Mouse (Mus musculus) telencephalon, adult 2 months (tissue): Measurements from ENCODE around the gene Dnmt3a.
A peak's percentile ranks its signal among the peaks of the same experiment; 100 is the strongest.

ENCODE experiments used
- DNase-seq: peaks from one replicate; pipeline ENCODE4 v3.0.0-alpha.2; 2011; ENCODE audit warnings: low read depth, low spot score

The Dnmt3a gene

DNA sequence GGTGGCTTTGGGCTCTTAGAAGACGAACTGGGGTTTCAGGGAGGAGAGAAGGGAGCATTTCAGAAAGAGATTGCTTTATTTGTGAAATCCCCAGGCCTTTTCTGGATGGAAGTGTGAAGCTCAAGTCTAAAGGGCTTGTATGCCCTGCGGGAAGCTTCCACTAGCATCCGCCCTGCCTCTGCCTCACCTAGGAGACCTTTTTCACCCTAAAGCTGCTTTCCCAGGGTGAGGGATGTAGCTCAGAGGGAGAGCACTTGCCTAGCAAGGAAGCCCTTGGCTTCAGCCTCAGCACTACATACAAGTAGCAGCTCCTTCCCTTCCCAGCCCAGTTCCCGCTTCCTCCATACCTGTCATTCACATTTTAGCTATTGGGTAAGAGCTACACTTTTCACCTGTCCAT, 71.6 kb downstream of the Dnmt3a start:
- DNase-seq = no peak

DNA sequence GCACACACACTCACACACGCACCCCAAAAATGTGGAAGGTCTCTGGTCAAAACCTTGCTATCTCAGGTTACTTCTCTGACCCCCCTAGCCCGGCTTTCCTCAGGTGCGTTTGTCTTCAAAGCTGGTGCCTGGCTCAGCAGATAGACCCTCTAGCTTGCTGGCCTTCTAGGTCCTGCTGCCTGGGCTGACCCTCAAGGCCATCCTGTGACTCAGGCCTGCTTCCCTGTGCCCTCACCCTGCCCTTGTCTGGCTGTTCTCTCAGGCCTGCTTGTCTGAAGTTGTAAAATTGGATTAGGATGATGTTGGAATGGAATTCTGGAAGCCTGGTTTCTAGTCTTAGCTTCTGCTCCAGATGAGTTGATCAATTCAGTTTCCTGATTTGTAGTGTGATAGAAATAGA, 75.7 kb downstream of the Dnmt3a start:
- DNase-seq = no peak

DNA sequence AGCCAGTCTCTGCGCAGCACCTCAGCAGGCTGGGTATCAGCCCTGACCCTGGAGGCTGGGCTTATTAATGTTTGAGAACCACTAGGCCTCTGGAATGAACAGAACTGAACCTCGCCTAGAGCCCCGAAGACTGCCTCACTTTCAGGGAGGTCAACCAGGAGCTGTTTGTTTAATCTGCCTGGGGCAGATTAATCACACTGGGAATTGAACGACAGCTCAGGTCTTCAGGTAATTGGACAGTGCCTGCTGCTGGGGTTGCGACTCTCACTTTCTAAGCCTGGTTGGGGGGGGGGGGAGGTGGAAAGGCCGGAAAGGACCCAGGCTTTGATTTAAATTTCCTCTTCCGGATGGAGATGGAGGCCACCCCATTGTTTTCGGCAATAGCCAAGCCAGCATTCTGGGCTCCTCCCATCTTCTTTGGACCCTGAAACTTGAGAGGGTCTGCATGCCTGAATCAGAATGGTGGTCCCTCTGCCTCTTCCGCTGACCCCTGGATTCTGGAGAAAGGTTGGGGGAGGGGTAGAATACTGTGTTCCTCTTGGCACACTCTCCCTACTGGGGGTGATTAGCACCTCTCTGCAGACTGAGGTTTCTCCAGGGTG, 79.2 kb downstream of the Dnmt3a start:
- no peak for DNase-seq

DNA sequence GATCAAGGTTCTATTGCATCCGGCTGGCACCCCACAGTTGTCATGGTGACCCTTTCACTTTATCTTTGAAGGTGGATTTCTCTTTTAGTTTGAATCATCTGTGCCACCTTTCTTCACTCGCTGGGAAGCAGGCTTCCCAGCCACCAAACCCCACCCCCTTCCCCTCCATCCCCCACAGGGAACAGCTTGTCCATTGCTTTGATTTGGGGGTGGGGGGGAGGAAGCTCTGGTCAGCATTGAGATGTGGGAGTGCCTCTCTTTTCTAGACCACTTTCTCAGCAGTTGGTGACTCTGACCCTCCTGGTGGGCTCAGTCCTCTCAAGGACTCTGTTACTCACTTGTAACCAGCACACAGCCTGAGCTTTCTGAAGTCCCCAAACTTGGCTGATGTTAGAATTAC, 80.8 kb downstream of the Dnmt3a start:
- DNase-seq = no peak

DNA sequence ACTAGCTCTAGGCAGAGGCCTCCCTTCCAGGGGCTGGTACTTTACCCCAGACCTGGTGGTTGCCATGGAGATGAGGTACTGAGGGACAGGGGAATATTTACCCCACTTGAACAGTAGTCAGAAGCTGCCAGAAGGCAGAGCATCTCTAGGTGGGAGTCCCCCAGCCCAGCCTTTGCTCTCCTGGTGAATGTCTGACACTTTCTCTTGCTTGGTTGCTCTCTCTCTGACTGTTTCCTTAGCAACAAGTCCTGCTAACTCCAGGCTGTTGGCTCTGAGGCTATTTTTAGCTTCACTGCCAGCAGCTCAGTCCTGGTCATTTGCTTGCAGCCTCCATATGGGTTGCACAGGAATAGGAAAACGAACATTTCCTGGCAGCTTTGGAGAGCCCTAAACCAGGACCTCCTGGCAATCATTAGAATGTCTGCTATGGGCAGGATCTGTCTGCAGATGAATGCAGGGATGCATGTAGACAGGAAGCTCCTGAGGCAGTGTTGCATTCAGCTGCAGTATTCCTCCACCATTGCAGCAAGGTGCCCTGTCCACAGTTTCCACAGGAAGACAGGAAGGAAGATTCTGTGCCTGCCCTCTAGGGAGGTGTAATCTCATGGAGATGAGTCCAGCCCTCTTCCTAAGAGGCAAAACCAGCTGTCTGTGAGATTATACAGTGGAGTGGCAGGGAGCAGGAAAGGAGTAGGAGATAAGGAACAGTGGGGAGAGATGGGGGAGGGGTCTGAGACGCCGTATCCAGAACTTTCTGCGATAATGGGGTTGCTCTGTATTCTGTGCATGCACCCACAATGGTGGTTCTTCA, 81.9 kb downstream of the Dnmt3a start:
- DNase-seq = peak; percentile 94

DNA sequence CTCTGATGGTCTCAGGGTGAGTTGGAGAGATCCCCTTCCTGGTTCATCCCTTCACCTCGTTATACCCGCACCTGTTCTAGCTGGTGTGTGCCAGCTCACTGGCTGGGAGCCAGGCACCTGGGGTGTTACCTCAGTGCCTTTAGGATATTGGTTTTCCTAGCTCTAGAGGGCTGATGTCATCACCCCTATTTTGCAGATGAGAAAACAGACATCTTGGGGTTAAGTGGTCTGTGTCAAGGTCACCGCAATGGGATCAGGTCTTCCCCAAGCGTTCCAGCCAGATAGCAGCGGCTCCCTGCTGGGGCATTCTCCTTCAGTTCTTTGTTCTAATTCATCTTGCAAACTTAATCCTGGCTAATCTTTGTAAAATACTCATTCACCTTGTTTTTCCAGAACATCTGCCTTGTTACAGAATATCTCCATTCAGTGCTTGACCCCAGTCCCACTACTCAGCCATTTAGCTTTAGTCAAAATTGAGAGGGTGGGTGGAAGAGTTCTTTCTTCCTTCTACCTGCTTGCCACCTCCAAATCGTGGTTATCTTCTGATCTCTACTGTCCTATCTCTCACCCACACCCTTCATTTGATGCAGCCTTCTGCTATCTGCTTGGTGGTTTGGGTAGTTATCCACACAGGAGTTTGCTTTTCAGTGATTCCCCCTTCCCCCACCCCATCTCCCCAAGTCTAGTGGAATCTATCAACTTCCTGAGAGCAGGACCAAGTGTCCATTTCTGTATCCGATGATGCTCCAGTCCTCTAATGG, 84.2 kb downstream of the Dnmt3a start:
- no peak for DNase-seq

DNA sequence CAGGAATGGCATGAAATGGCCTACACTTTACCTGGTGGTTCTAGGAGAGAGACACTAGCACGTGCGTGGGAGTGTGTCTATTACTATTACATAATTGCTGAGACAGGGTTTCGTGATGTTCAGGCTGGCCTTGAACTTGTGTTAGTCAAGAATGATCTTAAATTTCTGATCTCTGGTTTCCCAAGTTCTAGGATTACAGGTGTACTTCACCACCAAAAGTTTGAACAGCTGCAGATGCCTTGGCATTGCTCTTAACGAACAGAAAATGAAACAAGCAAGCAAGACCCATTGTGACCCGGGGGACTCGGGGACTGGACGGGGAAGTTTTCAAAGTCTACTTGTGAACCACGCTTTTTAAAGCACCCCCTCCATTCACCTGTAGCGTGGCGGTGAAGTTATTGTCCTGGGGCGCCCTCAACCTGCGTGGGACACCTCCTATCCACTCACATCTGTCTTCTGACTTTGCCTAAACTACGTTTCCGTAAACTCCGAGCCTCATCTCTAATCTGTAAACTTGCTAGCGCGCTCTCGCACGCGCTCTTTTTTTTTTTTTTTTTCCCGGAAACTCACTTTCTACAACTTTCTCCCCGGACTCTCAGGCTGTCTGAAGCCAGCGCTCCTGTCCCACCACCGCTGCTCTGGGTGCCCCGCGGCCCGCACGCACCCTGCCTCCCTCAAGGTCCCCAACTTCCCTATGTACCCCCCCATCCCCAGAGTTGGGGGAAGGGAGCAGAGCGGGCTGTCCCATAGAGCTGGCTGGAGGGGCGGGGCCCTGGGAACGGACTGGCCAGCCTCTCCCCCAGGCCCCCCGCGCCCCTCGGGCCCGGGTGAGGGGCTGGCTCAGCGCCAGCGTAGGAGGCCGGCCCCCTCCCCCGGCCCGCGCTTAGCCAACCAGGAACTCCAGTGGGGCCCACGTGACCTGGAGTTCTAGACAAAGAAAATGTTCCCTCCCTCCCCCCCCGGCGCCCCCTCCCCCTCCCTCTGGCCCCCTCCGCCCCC, 85.2 kb downstream of the Dnmt3a start:
- DNase-seq = no peak

DNA sequence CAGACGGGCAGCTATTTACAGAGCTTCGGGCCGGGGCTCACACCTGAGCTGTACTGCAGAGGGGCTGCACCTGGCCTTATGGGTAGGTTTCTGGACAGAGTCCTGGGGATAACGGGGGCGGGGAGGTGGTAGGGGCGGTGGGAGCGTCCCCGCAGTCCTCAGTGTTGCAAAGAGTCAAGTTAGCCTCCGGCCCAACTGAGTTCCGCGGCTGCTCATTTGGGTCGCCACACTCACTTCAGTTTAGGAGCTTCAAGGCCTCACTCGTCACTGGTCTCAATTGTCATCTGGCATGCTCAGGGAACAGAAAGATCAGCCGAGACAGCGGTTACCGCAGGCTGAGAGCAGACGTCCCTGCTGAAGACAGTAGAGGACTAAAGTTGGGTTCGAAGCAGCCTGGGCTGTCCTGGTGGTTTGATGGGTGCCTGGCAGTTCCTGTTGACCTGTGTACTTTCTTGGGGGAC, 86.0 kb downstream of the Dnmt3a start:
- DNase-seq = no peak

DNA sequence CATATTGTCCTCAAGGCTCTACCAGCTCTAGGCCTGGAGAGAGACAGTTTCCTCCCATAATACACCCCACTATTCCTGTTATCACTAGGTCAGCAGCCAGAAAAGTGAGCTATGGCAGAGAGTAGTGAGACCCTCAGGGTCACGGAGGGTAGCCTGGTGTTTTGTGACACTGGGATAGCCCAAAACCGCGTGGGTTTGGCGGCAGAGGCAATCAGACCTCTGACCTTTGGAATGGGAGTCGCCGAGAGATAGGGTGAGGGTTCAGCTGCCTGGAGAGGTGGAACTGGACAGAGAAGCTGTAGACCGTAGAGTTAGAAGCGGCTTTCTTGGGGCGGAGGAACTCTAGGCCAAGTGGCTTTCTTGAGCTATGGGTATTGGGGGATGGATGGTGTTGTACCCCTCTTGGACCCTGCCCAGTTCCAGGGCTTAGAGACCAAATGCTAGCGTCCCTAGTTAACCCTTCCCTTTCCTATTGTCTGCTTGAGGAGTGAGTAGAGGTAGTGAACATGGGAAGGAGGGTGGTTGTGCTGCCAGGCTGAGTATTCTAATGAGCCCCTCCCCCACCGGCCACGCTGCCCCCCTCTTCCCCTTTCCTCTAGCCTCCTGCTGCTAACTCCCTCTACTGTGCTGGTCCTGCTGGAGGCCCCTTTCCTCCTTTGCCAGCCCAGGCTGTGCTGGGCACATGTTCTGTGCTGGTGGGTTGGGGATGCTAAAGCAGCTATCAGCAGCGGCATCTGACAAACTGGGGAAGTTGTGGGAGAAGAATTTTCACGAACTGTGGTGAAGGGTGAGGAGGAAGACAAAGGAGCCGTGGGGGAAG, 86.6 kb downstream of the Dnmt3a start:
- DNase-seq = peak; percentile 46

DNA sequence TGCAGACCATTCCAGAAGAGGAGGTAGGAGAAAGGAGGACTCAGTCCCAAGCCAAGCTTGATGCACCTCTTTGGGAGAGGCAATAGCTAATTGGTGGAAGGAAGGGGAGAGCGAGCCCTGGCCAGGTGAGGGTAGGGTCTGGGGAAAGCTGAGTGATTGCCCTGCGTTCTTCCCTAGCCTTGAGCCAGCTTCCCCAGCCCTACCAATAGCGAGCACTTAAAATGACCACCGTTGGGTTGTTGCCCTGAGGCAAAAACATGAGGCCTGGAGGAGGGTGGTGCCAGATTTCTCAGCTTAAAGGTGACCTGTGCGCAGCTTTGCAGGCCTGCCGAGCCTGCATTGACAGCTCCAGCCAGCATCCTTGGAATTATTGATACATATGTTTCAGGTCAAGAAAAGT, 87.5 kb downstream of the Dnmt3a start:
- no peak for DNase-seq

DNA sequence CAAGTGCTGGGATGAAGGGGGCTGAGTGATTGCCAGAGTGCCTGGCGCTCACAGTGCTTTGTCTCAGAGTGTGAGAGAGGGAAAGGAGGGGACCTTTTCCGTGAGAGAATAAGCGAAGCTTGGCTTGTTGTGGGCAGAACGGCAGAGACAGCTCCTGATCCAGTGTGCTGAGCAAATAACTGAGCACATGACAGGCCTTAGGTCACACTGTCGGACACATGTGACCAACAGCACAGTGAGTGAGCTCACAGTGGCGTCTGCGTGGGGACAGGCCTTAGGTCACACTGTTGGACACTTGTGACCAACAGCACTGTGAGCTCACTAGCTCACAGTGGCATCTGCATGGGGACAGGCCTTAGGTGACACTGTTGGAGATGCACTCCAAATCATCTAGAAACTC, 88.7 kb downstream of the Dnmt3a start:
- DNase-seq = no peak

DNA sequence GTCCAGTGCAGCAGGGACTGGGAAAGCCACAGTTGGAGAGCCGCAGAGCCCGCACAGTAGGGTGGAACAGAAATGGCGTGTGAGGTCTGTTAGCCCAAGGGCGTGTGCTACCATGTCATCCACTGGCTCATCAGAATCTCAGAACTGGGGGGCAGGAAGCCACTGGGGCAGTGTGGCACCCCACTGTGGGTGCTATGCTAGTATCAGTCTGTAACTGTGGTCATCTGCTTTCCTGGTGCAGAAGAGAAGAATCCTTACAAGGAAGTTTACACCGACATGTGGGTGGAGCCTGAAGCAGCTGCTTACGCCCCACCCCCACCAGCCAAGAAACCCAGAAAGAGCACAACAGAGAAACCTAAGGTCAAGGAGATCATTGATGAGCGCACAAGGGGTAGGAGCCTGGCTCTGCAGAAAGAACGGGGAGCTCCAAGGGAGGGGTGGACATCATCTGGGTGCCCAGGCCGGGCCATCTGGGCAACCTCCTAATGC, 91.3 kb downstream of the Dnmt3a start:
- DNase-seq = no peak

DNA sequence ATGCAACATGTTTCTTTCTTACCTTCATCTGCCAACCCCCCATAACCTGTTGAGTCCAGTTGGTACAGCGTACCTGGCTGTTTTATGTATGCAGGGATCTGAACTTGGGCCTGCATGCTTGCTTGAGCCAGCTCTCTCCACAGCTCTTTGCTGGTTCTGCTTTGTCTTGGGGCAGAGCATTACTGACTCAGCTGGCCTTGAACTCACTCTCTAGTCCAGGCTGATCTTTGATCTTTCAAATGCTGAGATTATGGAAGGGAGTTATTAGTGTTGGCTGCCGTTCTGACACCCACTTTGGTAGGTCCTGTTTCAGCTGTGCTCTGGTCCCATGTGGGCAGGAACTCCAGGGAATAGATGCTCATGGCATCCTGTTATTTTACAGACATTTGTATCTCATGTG, 93.0 kb downstream of the Dnmt3a start:
- DNase-seq = no peak

DNA sequence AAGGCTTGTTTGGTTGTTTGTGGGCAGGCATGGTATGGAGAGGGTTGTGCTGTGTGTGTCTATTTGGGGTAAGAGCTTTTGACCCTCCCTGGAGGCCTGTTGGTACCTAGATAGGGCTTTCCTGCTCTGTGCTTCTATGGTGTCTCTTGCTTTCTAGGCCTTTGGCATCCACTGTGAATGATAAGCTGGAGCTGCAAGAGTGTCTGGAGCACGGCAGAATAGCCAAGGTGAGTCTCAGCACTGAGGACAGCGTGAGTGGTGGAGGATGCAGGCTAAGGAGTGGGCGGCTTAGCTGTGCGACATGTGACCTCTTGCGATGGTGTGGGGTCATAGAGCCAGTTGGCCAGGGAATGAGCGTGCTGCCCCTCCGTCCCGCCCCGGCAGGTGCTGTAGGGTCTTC, 99.6 kb downstream of the Dnmt3a start:
- DNase-seq = no peak

DNA sequence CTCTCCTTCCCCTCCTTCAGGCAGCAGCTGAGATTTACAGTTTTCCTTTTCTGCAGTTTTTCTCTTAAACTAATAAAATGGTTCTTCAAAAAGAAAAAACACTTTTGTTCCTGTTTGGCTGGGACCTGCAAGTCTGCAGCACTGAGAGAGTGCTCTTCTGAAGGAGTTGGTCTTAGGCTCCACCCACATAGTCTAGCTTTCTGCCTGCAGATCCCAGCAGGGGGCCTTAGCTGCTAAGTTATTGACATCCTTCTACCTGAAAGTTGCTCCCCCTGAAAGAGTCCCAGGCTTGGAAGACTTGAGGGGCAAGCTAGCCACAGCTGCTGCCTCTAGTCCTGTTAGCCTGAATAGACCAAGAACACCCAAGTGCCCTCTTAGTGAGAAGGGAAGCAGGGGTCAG, 100.5 kb downstream of the Dnmt3a start:
- no peak for DNase-seq

DNA sequence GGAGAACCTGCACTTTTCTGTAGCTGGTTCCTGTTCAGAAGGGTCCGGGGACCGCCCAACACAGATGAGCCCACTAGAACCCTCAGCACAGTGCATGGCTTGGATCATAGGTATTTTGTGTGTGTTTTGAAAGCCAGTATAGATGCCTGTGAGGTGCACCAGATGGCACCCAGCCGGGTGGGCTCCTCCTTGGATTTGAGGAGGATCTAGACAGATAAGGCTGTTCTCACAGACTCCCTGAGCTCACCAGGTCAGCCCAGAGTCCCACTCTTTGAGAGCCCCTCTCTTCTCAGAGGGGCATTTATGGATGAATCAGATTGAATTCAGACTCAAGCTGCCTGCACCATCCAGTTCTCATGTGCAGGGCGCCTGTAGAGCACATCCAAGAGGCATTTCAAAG, 101.2 kb downstream of the Dnmt3a start:
- DNase-seq = no peak

DNA sequence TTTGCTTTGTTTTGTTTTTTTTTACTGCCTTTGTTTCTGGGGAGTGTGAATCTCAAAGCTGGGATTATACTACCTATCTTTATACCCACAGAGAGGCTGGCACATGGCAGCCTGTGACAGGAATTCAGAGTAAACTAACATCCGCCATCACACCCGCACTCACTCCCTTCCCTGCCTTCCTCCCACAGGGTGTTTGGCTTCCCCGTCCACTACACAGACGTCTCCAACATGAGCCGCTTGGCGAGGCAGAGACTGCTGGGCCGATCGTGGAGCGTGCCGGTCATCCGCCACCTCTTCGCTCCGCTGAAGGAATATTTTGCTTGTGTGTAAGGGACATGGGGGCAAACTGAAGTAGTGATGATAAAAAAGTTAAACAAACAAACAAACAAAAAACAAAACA, 101.6 kb downstream of the Dnmt3a start:
- no peak for DNase-seq

DNA sequence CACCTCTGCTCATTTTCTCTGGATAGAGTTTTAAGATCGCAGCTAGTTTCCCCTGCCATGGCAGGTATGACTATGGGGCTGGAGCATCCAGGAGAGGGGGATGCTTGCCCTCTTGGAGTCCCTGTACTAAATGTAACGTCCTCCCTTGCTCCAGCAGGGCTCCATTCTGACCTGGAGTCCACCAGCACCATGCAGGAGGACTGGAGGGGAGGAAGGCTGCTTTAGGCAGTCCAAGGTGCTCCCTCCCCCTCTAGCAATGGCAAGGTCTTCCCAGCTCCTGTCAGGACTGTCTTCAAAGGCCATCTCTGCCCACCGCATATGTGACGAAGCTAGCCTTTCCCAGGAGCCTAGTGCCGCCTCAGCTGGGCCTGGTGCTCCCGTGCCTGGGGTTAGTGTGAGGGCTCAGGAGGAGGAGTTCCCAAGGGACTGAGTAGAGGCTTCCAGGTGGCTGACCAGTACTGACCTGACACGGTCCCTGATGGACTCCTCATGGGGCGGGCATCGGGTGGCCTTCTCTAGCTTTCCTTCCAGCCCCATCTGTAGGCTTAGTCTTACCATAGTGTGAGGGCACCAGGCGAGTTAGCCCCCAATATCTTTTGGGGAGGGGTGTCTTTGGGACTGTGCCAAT, 104.8 kb downstream of the Dnmt3a start:
- DNase-seq = no peak

DNA sequence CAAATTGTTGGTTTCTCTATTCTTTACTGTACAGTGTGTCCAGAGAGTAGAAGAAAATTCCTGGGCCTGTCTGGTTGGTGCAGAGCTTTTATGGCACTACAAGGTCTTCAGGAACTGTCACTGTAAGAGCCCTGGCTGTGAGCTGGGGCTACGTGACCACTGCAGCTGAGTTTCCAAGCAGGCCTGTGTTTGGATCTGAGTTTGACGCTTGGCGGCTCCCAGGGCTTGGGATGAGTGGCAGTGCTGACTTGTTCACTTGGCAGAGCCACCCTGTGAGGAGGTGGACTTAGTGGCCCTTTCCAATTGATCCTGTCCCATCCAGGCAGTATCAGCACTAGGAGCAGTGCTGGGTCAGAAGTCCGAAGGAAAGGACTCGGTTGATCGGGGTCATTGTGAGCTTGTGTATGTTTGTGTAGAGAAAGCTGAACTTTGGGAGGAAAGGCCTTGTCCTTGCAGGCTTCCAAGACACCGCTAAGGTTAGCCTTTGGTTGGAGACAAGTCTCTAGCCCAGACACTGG, 106.1 kb downstream of the Dnmt3a start:
- no peak for DNase-seq

DNA sequence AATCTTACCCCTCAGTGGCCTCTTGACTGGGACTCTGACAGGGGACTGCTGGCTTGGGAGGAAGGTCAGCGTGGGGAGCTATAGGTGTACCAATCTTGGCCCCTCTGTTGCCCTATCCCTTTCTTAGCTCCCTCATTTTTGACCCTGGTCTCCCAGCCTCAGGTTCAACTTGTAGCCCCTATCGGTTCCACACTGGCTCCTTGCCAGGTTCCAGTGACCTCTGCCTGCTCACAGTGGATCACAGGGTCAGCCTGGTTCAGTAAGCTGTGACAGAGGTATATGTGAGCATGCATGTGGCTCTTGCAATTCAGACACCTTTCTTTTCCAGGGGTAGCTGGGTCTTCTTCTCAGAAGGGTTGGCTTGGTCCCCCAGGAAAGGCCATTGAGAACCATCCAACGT, 110.0 kb downstream of the Dnmt3a start:
- no peak for DNase-seq
